Mouse (Mus musculus) CH12.LX (cell line): ENCODE measurements at regions not wholly inside any gene's neighbourhood (a gene's known extent, or its start where the extent isn't known, plus 50 kb on each side); places are given as distances from the start of the nearest gene placed in this dataset.

ENCODE experiments used
- DNase-seq: peaks from one replicate; pipeline ENCODE4 v3.0.0-alpha.2; 2013; ENCODE audit errors: extremely low read depth
- H3K27ac ChIP-seq: 2 replicates; pipeline ENCODE4 v1.5.1; 2012; ENCODE audit warnings: low read depth, mild to moderate bottlenecking, control low read depth, moderate library complexity; ENCODE audit not compliant: insufficient read depth
- H3K27me3 ChIP-seq: replicated peaks from 2 replicates; pipeline ENCODE3; 2012; ENCODE audit warnings: inconsistent platforms
- H3K36me3 ChIP-seq, 2 experiments: replicated peaks in 1 of 2; 2 replicates each; pipeline versions ENCODE3 to v1.6.1; 2012; ENCODE audit warnings: inconsistent platforms in 1 of 2, low read length in 1 of 2, mild to moderate bottlenecking in 1 of 2, mixed read lengths in 1 of 2, moderate library complexity in 1 of 2; ENCODE audit not compliant: control insufficient read depth in 1 of 2, insufficient read depth in 1 of 2
- H3K4me1 ChIP-seq, 2 experiments: 2 replicates each; pipeline ENCODE4 v1.6.1; 2012; ENCODE audit warnings: inconsistent platforms in 1 of 2, moderate library complexity in 1 of 2; ENCODE audit not compliant: insufficient read depth in 2 of 2, control insufficient read depth in 1 of 2
- H3K4me2 ChIP-seq: 2 replicates; pipeline ENCODE4 v1.6.1; 2012; ENCODE audit warnings: low read depth, mild to moderate bottlenecking, control low read depth; ENCODE audit not compliant: poor library complexity, insufficient read depth, severe bottlenecking
- H3K4me3 ChIP-seq, 3 experiments: fragments of 150-350 bp in 1 of 3; sonication (generic) in 1 of 3; replicated peaks in 1 of 3; 2 replicates each; pipeline versions ENCODE3 to v1.5.1; 2011 to 2012; ENCODE audit warnings: low read depth in 2 of 3, low read length in 2 of 3, mild to moderate bottlenecking in 2 of 3, moderate library complexity in 2 of 3, control low read depth in 1 of 3, improper control_type of control experiment in 1 of 3, inconsistent platforms in 1 of 3, mixed read lengths in 1 of 3; ENCODE audit not compliant: poor library complexity in 1 of 3
- H3K79me2 ChIP-seq: replicated peaks from 2 replicates; pipeline ENCODE4 v1.6.1; 2012; ENCODE audit warnings: mild to moderate bottlenecking, moderate library complexity; ENCODE audit not compliant: control insufficient read depth, poor library complexity, insufficient read depth, severe bottlenecking; ENCODE audit errors: extremely low read depth
- H3K9ac ChIP-seq: 2 replicates; pipeline ENCODE4 v1.6.1; 2012; ENCODE audit warnings: low read depth, mild to moderate bottlenecking, control low read depth, moderate library complexity; ENCODE audit not compliant: insufficient read depth
- H3K9me3 ChIP-seq: replicated peaks from 2 replicates; pipeline ENCODE3; 2012; ENCODE audit warnings: low read length, inconsistent platforms, mixed read lengths
- BHLHE40 ChIP-seq: IDR thresholded peaks from 2 replicates; pipeline ENCODE4 v1.6.1; 2011; ENCODE audit warnings: mild to moderate bottlenecking, low read depth, low read length, improper control_type of control experiment
- CHD1 ChIP-seq: IDR thresholded peaks from 2 replicates; pipeline ENCODE4 v1.6.1; 2012; ENCODE audit warnings: low read depth, low read length, improper control_type of control experiment, inconsistent platforms
- CHD2 ChIP-seq: IDR thresholded peaks from 2 replicates; pipeline ENCODE4 v1.6.1; 2011; ENCODE audit warnings: low read length, improper control_type of control experiment
- E2F4 ChIP-seq: IDR thresholded peaks from 2 replicates; pipeline ENCODE4 v1.6.1; 2011; ENCODE audit warnings: low read depth, low read length, improper control_type of control experiment; ENCODE audit not compliant: insufficient replicate concordance
- ETS1 ChIP-seq: conservative IDR thresholded peaks from 2 replicates; pipeline ENCODE4 v1.6.1; 2012; ENCODE audit warnings: low read depth, mild to moderate bottlenecking, inconsistent platforms, low read length, improper control_type of control experiment, moderate library complexity
- GABPA ChIP-seq: IDR thresholded peaks from 2 replicates; pipeline ENCODE4 v1.6.1; 2012; ENCODE audit warnings: low read depth, low read length, improper control_type of control experiment, inconsistent platforms; ENCODE audit not compliant: insufficient replicate concordance
- IRF4 ChIP-seq: IDR thresholded peaks from 2 replicates; pipeline ENCODE4 v1.6.1; 2014; ENCODE audit warnings: low read depth, mild to moderate bottlenecking, inconsistent platforms, low read length, improper control_type of control experiment
- JUND ChIP-seq: conservative IDR thresholded peaks from 2 replicates; pipeline ENCODE4 v1.6.1; 2011; ENCODE audit warnings: low read depth, low read length, improper control_type of control experiment
- MAZ ChIP-seq: IDR thresholded peaks from 2 replicates; pipeline ENCODE4 v1.6.1; 2012; ENCODE audit warnings: low read depth, mild to moderate bottlenecking, inconsistent platforms, low read length, improper control_type of control experiment, moderate library complexity
- MEF2A ChIP-seq: IDR thresholded peaks from 2 replicates; pipeline ENCODE4 v1.6.1; 2014; ENCODE audit warnings: low read depth, mild to moderate bottlenecking, inconsistent platforms, low read length, improper control_type of control experiment, borderline replicate concordance
- MXI1 ChIP-seq: IDR thresholded peaks from 2 replicates; pipeline ENCODE4 v1.6.1; 2011; ENCODE audit warnings: mild to moderate bottlenecking, low read depth, low read length, improper control_type of control experiment
- MYC ChIP-seq: IDR thresholded peaks from 2 replicates; pipeline ENCODE4 v1.6.1; 2011; ENCODE audit warnings: low read depth, mild to moderate bottlenecking, improper control_type of control experiment, low read length
- NELFE ChIP-seq: IDR thresholded peaks from 2 replicates; pipeline ENCODE4 v1.6.1; 2011; ENCODE audit warnings: low read depth, low read length, improper control_type of control experiment
- NRF1 ChIP-seq: IDR thresholded peaks from 2 replicates; pipeline ENCODE4 v1.6.1; 2014; ENCODE audit warnings: low read depth, mild to moderate bottlenecking, inconsistent platforms, low read length, improper control_type of control experiment, moderate library complexity
- PAX5 ChIP-seq: IDR thresholded peaks from 2 replicates; pipeline ENCODE4 v1.6.1; 2012; ENCODE audit warnings: low read length, inconsistent platforms, mixed read lengths
- POLR2A ChIP-seq: IDR thresholded peaks from 2 replicates; pipeline ENCODE4 v1.6.1; 2011; ENCODE audit warnings: low read depth, mild to moderate bottlenecking, improper control_type of control experiment, low read length
- POLR2AphosphoS2 ChIP-seq: IDR thresholded peaks from 2 replicates; pipeline ENCODE4 v1.6.1; 2011; ENCODE audit warnings: low read depth, low read length, improper control_type of control experiment
- SIN3A ChIP-seq: IDR thresholded peaks from 2 replicates; pipeline ENCODE4 v1.6.1; 2012; ENCODE audit warnings: low read length, improper control_type of control experiment, inconsistent platforms
- TBP ChIP-seq: conservative IDR thresholded peaks from 2 replicates; pipeline ENCODE4 v1.6.1; 2011; ENCODE audit warnings: low read depth, low read length, improper control_type of control experiment
- TCF12 ChIP-seq: IDR thresholded peaks from 2 replicates; pipeline ENCODE4 v1.6.1; 2014; ENCODE audit warnings: low read depth, mild to moderate bottlenecking, inconsistent platforms, low read length, improper control_type of control experiment
- USF1 ChIP-seq: IDR thresholded peaks from 2 replicates; pipeline ENCODE4 v1.6.1; 2014; ENCODE audit warnings: low read depth, mild to moderate bottlenecking, inconsistent platforms, low read length, improper control_type of control experiment
- USF2 ChIP-seq: conservative IDR thresholded peaks from 2 replicates; pipeline ENCODE4 v1.6.1; 2011; ENCODE audit warnings: low read depth, low read length, improper control_type of control experiment
- ZC3H11A ChIP-seq: IDR thresholded peaks from 2 replicates; pipeline ENCODE4 v1.6.1; 2012; ENCODE audit warnings: low read depth, mild to moderate bottlenecking, inconsistent platforms, low read length, improper control_type of control experiment
- ZNF384 ChIP-seq: IDR thresholded peaks from 2 replicates; pipeline ENCODE4 v1.6.1; 2012; ENCODE audit warnings: low read depth, low read length, improper control_type of control experiment, inconsistent platforms
- dilution Hi-C: fragments of 300-500 bp; cut with MboI; formaldehyde crosslinking; loops from 2 replicates; pipeline ENCODE4 v1.14.3; 2020; ENCODE audit warnings: low sequenced_read_pairs; ENCODE audit not compliant: extremely low pct_unique_long_range_greater_than_20kb, extremely low pct_ligation_motif_present
- in situ Hi-C: fragments of 300-500 bp; cut with MboI; formaldehyde crosslinking; loops from 3 replicates; pipeline ENCODE4 v1.14.3; 2019; ENCODE audit warnings: low sequenced_read_pairs, low pct_ligation_motif_present, low pct_unique_long_range_greater_than_20kb, mixed read lengths

DNA sequence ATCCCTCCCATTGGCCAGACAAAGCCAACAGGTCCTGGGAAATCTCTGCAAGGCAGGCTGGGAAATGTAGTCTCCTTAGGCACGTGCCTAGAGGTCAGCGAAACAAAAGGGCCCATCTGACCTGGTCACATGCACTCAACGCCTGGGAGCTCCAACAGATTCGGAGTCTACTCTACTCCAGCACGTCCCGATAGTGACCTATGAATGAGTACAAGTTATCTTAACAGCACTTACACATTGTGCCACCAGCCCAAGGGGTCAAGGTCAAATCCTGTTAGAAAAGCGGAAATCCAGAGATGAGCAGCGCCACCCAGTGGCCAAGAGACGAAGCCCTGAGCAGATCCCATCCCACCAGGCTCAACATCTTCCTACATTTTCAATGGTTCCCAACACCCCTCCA, 129.1 kb upstream of the A430005L14Rik start:
- no peaks in the 10 kb centered on the region for H3K27me3 ChIP-seq
- H3K79me2 ChIP-seq: no peaks in the 10 kb centered on the region
- H3K9ac ChIP-seq: no peak overlapping the region
- no peak for DNase-seq
- peaks cover 92% of the 10 kb centered on the region for H3K9me3 ChIP-seq
- H3K4me3 ChIP-seq: no peak overlapping the region
- no peak overlapping the region for H3K4me2 ChIP-seq
- H3K4me1 ChIP-seq: no peaks in the 10 kb centered on the region
- dilution Hi-C loops: no loop called here
- in situ Hi-C loops: no loop called here
- TF ChIP-seq NRF1: no peak
- no peak for TF ChIP-seq MEF2A
- TF ChIP-seq PAX5: no peak
- no peak for TF ChIP-seq JUND
- TF ChIP-seq MXI1: no peak
- no peak for TF ChIP-seq TBP
- no peak for TF ChIP-seq ZNF384
- no peak for TF ChIP-seq CHD2
- no peak for TF ChIP-seq USF1
- no peak for TF ChIP-seq ETS1
- TF ChIP-seq E2F4: no peak
- H3K36me3 ChIP-seq: no peaks in the 10 kb centered on the region
- no peak overlapping the region for H3K27ac ChIP-seq

DNA sequence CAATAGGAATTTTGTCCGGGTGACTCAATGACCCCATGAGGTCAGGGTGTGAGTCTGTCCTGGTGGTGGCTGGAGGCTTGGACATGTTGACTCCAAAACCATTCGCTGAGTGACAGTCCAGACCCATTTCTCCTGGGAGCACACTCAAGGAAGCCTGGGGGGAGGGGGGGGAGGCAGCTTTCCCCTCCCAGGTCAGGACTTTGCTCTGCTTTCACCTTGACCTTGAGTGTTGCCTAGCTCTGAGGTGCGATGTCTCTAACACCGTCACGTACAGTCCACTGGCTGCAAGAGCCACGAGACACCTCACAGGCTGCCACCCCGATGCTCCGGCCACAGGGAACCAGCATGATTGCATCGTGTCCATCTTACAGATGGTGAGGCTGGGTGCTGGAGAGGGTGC, 127.3 kb upstream of the A430005L14Rik start:
- TF ChIP-seq ZNF384 (no peak), MAZ (no peak), IRF4 (no peak), NELFE (no peak)
- TF ChIP-seq, all 38 proteins: peak for 0
- DNase-seq: no peak
- no peak overlapping the region for H3K4me2 ChIP-seq
- H3K4me3 ChIP-seq: no peak overlapping the region
- H3K27ac ChIP-seq: no peak overlapping the region
- no peaks in the 10 kb centered on the region for H3K27me3 ChIP-seq
- dilution Hi-C loops: no loop called here
- H3K4me1 ChIP-seq: no peaks in the 10 kb centered on the region
- in situ Hi-C loops: no loop called here
- H3K9me3 ChIP-seq: peaks cover 92% of the 10 kb centered on the region
- H3K36me3 ChIP-seq: no peaks in the 10 kb centered on the region
- no peak overlapping the region for H3K9ac ChIP-seq
- H3K79me2 ChIP-seq: no peaks in the 10 kb centered on the region

DNA sequence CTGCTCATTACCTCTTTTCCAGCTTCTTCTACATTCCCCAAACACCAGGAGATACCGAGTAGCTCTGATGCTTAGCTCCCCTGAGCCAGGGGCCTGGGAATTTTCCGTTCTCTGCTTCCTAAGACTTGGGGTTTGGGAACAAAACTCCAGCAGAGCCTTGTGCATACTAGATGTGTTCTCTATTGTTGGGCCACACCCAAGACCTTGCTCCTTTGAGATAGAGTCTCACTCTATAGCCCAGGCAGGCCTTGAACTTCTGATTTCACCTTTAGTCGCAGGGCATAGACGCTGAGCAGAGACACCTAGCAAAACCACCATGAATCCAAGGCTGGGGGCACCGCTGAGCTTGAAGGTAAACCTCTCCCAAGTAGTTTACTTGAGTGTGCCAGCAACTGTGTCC, 126.5 kb upstream of the A430005L14Rik start:
- peaks cover 92% of the 10 kb centered on the region for H3K9me3 ChIP-seq
- dilution Hi-C loops: no loop called here
- in situ Hi-C loops: no loop called here
- no peaks in the 10 kb centered on the region for H3K4me1 ChIP-seq
- H3K36me3 ChIP-seq: no peaks in the 10 kb centered on the region
- no peak overlapping the region for H3K4me3 ChIP-seq
- no peaks in the 10 kb centered on the region for H3K79me2 ChIP-seq
- H3K27me3 ChIP-seq: no peaks in the 10 kb centered on the region
- TF ChIP-seq MYC (no peak), CHD2 (no peak), ETS1 (no peak), CHD1 (no peak), MXI1 (no peak), USF2 (no peak), USF1 (no peak), POLR2A (no peak), TCF12 (no peak), IRF4 (no peak), ZC3H11A (no peak), SIN3A (no peak), BHLHE40 (no peak), POLR2AphosphoS2 (no peak), GABPA (no peak), NELFE (no peak)
- TF ChIP-seq, all 38 proteins: peak for 0
- no peak for DNase-seq
- H3K27ac ChIP-seq: no peak overlapping the region
- no peak overlapping the region for H3K4me2 ChIP-seq
- no peak overlapping the region for H3K9ac ChIP-seq
